Mouse (Mus musculus) kidney, embryonic 14.5 days (tissue): ENCODE data around the gene Med13l. TPM values are rescaled to one million over a fixed set of nuclear protein-coding genes. Genes with fewer than 3 reads are reported as not detected.

Experiments used
- ATAC-seq: fragments of 200-750 bp; cut with Nextera tagmentation; 2 replicates; pipeline ENCODE4 v1.8.0; 2017; ENCODE audit warnings: moderate number of reproducible peaks, mild to moderate bottlenecking, moderate TSS enrichment, moderate library complexity; ENCODE audit not compliant: low FRiP score, low TSS enrichment
- H3K27ac ChIP-seq: fragments of 300-500 bp; sonication (generic); 2 replicates; pipeline ENCODE4 v1.5.1; 2014; ENCODE audit warnings: low read depth, mild to moderate bottlenecking, low read length, moderate library complexity, mixed read lengths
- H3K27me3 ChIP-seq: fragments of 300-500 bp; sonication (generic); 2 replicates; pipeline ENCODE4 v1.6.1; 2014; ENCODE audit warnings: mild to moderate bottlenecking, low read length; ENCODE audit not compliant: control insufficient read depth, insufficient read depth
- H3K36me3 ChIP-seq: fragments of 300-500 bp; sonication (generic); 2 replicates; pipeline ENCODE4 v1.6.1; 2014; ENCODE audit warnings: low read length, mixed read lengths; ENCODE audit not compliant: control insufficient read depth, insufficient read depth
- H3K4me1 ChIP-seq: fragments of 300-500 bp; sonication (generic); 2 replicates; pipeline ENCODE4 v1.6.1; 2014; ENCODE audit warnings: low read length, mixed read lengths; ENCODE audit not compliant: control insufficient read depth, insufficient read depth
- H3K4me2 ChIP-seq: fragments of 300-500 bp; sonication (generic); replicated peaks from 2 replicates; pipeline ENCODE4 v1.6.1; 2014; ENCODE audit warnings: low read depth, mild to moderate bottlenecking, low read length
- H3K4me3 ChIP-seq: fragments of 300-500 bp; sonication (generic); 2 replicates; pipeline ENCODE4 v1.5.1; 2014; ENCODE audit warnings: mild to moderate bottlenecking, low read length
- H3K9ac ChIP-seq: fragments of 300-500 bp; sonication (generic); 2 replicates; pipeline ENCODE4 v1.6.1; 2014; ENCODE audit warnings: low read depth, mild to moderate bottlenecking, low read length, moderate library complexity
- H3K9me3 ChIP-seq: fragments of 300-500 bp; sonication (generic); 2 replicates; pipeline ENCODE4 v1.6.1; 2016; ENCODE audit warnings: low read length; ENCODE audit not compliant: control insufficient read depth
- WGBS: fragments of 180-500 bp; shearing (Covaris S2); extraction: QIAGEN DNeasy Blood & Tissue Kit; methylation state at CpG from one replicate; pipeline ENCODE4 v1.1.7; 2014; 5-methylcytosine and 5-hydroxymethylcytosine counted together
- polyA plus RNA-seq: library from polyadenylated mRNA; unstranded; fragments of >200 nt; fragmentation: Nextera tagmentation; extraction: Ambion mirVana; gene quantifications from 2 replicates; pipeline ENCODE4 v1.2.1, GENCODE M21; 2014

Gene Med13l
- polyA plus RNA-seq, 1 experiment from 2014 or later = 12.1 TPM

GRCm38 (mm10) chr5:118622346-118622745 lies 61.9 kb downstream of the Med13l start:
- Histone ChIP-seq H3K27ac (no peak overlapping the region), H3K27me3 (no peaks in the 10 kb centered on the region), H3K36me3 (no peaks in the 10 kb centered on the region), H3K4me3 (no peak overlapping the region), H3K4me1 (peaks cover 23% of the 10 kb centered on the region), H3K9me3 (no peaks in the 10 kb centered on the region), H3K4me2 (no peak overlapping the region), H3K9ac (no peak overlapping the region)
- WGBS = 92% methylated on average over 5 of the region's 5 CpGs
- ATAC-seq = no peak

DNA sequence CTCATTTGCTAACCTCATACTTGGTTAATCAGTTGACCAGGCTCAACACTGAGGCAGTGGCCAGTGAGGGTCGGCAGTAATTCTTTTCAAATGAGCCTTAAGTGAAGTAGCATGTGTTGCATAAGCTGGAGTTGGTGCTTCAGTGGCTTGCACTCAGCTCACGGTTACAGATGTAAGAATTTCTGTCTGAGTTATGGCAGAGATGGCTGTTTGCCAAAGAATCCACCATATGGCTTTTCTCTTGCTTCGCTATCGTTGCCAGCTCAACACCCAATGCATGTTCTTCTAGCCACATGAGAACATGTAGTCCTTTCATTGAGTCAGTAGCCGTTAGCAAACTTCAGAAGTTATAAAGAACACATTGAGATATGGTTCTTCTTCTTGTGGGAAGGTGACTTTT lies 63.3 kb downstream of the Med13l start:
- H3K4me1 ChIP-seq = peaks cover 14% of the 10 kb centered on the region; the same call in 1 of the 2 replicates
- 57% methylated on average over 5 of the region's 5 CpGs for WGBS
- H3K9ac ChIP-seq = no peak overlapping the region
- H3K27ac ChIP-seq = no peak overlapping the region
- no peak overlapping the region for H3K4me3 ChIP-seq
- ATAC-seq = no peak
- H3K36me3 ChIP-seq = no peaks in the 10 kb centered on the region
- no peaks in the 10 kb centered on the region for H3K27me3 ChIP-seq
- no peak overlapping the region for H3K4me2 ChIP-seq
- H3K9me3 ChIP-seq = no peaks in the 10 kb centered on the region

DNA sequence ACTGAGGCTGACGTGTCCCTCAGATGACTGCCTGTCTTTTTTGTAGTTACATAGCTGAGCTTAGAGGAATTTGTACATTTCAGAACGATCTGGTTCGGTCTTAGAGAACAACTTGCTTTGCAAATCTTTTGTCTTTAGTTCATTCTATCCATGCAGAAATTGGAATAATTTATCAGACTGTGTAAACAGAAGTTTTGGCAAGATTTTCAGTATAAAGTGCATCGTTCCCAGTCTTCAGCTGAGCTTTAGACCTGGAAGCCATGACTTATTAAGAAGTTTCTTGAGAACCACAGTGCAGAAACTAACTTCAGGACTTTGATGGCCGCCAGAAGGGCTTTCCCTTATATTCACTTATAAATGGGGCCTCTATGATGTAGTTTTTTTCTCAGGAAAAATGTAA lies 67.2 kb downstream of the Med13l start:
- WGBS = 88% methylated on average over 5 of the region's 5 CpGs
- no peaks in the 10 kb centered on the region for H3K27me3 ChIP-seq
- no peak for ATAC-seq
- H3K9me3 ChIP-seq = no peaks in the 10 kb centered on the region
- H3K4me3 ChIP-seq = no peak overlapping the region
- no peak overlapping the region for H3K4me2 ChIP-seq
- H3K9ac ChIP-seq = no peak overlapping the region
- H3K4me1 ChIP-seq = 0 out of 2 replicates have a peak, but pooled peaks cover 6% of the 10 kb centered on the region
- no peaks in the 10 kb centered on the region for H3K36me3 ChIP-seq
- no peak overlapping the region for H3K27ac ChIP-seq

GRCm38 (mm10) chr5:118628211-118628610 lies 67.7 kb downstream of the Med13l start:
- Histone ChIP-seq H3K4me1 (0 out of 2 replicates have a peak, but pooled peaks cover 6% of the 10 kb centered on the region), H3K4me2 (no peak overlapping the region), H3K27me3 (no peaks in the 10 kb centered on the region), H3K9me3 (no peaks in the 10 kb centered on the region), H3K4me3 (no peak overlapping the region), H3K27ac (no peak overlapping the region), H3K9ac (no peak overlapping the region), H3K36me3 (no peaks in the 10 kb centered on the region)
- WGBS = 88% methylated on average over 4 of the region's 4 CpGs
- no peak for ATAC-seq

GRCm38 (mm10) chr5:118632346-118632745 lies 71.9 kb downstream of the Med13l start:
- no peaks in the 10 kb centered on the region for H3K9me3 ChIP-seq
- no peaks in the 10 kb centered on the region for H3K36me3 ChIP-seq
- H3K27me3 ChIP-seq = no peaks in the 10 kb centered on the region
- H3K4me2 ChIP-seq = no peak overlapping the region
- ATAC-seq = no peak
- no peak overlapping the region for H3K4me3 ChIP-seq
- H3K9ac ChIP-seq = no peak overlapping the region
- H3K27ac ChIP-seq = no peak overlapping the region
- peaks cover 17% of the 10 kb centered on the region for H3K4me1 ChIP-seq
- WGBS = 73% methylated on average over 8 of the region's 8 CpGs

DNA sequence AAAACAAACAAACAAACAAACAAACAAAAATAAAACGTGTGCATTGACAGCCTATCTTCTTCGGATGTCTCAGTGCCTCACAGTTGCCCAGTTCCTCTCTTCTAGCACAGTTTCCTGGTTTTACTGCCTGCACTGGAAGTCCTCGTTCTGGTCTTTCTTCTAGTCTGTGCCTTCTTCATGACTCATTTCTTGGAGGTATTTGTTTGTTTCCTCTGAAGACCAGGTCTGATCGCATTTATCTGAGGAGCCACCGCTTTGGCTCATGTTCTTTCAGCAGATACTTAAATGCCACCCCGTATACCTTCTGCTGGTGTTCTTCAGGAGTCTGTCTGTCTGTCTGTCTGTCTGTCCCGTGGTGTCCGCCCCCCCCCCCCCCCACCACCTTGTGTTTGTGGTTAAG lies 72.6 kb downstream of the Med13l start:
- Histone ChIP-seq H3K36me3 (no peaks in the 10 kb centered on the region), H3K27ac (no peak overlapping the region), H3K9ac (no peak overlapping the region), H3K27me3 (no peaks in the 10 kb centered on the region), H3K9me3 (no peaks in the 10 kb centered on the region), H3K4me2 (no peak overlapping the region), H3K4me3 (no peak overlapping the region), H3K4me1 (peaks cover 17% of the 10 kb centered on the region)
- WGBS = 76% methylated on average over 8 of the region's 8 CpGs
- no peak for ATAC-seq

- no peaks in the 10 kb centered on the region for H3K36me3 ChIP-seq
- H3K4me1 ChIP-seq = peaks cover 28% of the 10 kb centered on the region
- no peak overlapping the region for H3K4me2 ChIP-seq
- no peaks in the 10 kb centered on the region for H3K27me3 ChIP-seq
- no peak overlapping the region for H3K27ac ChIP-seq
- no peak for ATAC-seq
- no peak overlapping the region for H3K4me3 ChIP-seq
- H3K9ac ChIP-seq = no peak overlapping the region
- 22% methylated on average over 11 of the region's 11 CpGs for WGBS
- H3K9me3 ChIP-seq = no peaks in the 10 kb centered on the region
These were observed 75.2 kb downstream of the Med13l start for GRCm38 (mm10) chr5:118635476-118636187.

GRCm38 (mm10) chr5:118636399-118637369 lies 76.2 kb downstream of the Med13l start:
- no peak overlapping the region for H3K4me2 ChIP-seq
- no peak for ATAC-seq

GRCm38 (mm10) chr5:118637931-118638330 lies 77.5 kb downstream of the Med13l start:
- 60% methylated on average over 4 of the region's 4 CpGs for WGBS
- Histone ChIP-seq H3K27ac (no peak overlapping the region), H3K4me3 (no peak overlapping the region), H3K27me3 (no peaks in the 10 kb centered on the region), H3K4me1 (peaks cover 32% of the 10 kb centered on the region), H3K9ac (no peak overlapping the region), H3K4me2 (no peak overlapping the region; the same call in 1 of the 2 replicates), H3K36me3 (no peaks in the 10 kb centered on the region), H3K9me3 (no peaks in the 10 kb centered on the region)
- no peak for ATAC-seq

More at GRCm38 (mm10) chr5:118636399-118637369, 76.2 kb downstream of the Med13l start:
- peaks cover 28% of the 10 kb centered on the region for H3K4me1 ChIP-seq
- H3K4me3 ChIP-seq = no peak overlapping the region
- no peaks in the 10 kb centered on the region for H3K36me3 ChIP-seq
- 80% methylated on average over 16 of the region's 16 CpGs for WGBS
- no peak overlapping the region for H3K27ac ChIP-seq
- no peaks in the 10 kb centered on the region for H3K9me3 ChIP-seq
- no peak overlapping the region for H3K9ac ChIP-seq
- H3K27me3 ChIP-seq = no peaks in the 10 kb centered on the region
